Mouse (Mus musculus) CH12.LX (cell line): ENCODE data around the gene Sox10. TPM values are rescaled to one million over a fixed set of nuclear protein-coding genes. Genes with fewer than 3 reads are reported as not detected.

Experiments
- DNase-seq: peaks from one replicate; pipeline ENCODE4 v3.0.0-alpha.2; 2013; ENCODE audit errors: extremely low read depth
- H3K27ac ChIP-seq: 2 replicates; pipeline ENCODE4 v1.5.1; 2012; ENCODE audit warnings: low read depth, mild to moderate bottlenecking, control low read depth, moderate library complexity; ENCODE audit not compliant: insufficient read depth
- H3K27me3 ChIP-seq: replicated peaks from 2 replicates; pipeline ENCODE3; 2012; ENCODE audit warnings: inconsistent platforms
- H3K36me3 ChIP-seq, 2 experiments: replicated peaks in 1 of 2; 2 replicates each; pipeline versions ENCODE3 to v1.6.1; 2012; ENCODE audit warnings: inconsistent platforms in 1 of 2, low read length in 1 of 2, mild to moderate bottlenecking in 1 of 2, mixed read lengths in 1 of 2, moderate library complexity in 1 of 2; ENCODE audit not compliant: control insufficient read depth in 1 of 2, insufficient read depth in 1 of 2
- H3K4me1 ChIP-seq, 2 experiments: 2 replicates each; pipeline ENCODE4 v1.6.1; 2012; ENCODE audit warnings: inconsistent platforms in 1 of 2, moderate library complexity in 1 of 2; ENCODE audit not compliant: insufficient read depth in 2 of 2, control insufficient read depth in 1 of 2
- H3K4me2 ChIP-seq: 2 replicates; pipeline ENCODE4 v1.6.1; 2012; ENCODE audit warnings: low read depth, mild to moderate bottlenecking, control low read depth; ENCODE audit not compliant: poor library complexity, insufficient read depth, severe bottlenecking
- H3K4me3 ChIP-seq, 3 experiments: fragments of 150-350 bp in 1 of 3; sonication (generic) in 1 of 3; replicated peaks in 1 of 3; 2 replicates each; pipeline versions ENCODE3 to v1.5.1; 2011 to 2012; ENCODE audit warnings: low read depth in 2 of 3, low read length in 2 of 3, mild to moderate bottlenecking in 2 of 3, moderate library complexity in 2 of 3, control low read depth in 1 of 3, improper control_type of control experiment in 1 of 3, inconsistent platforms in 1 of 3, mixed read lengths in 1 of 3; ENCODE audit not compliant: poor library complexity in 1 of 3
- H3K79me2 ChIP-seq: replicated peaks from 2 replicates; pipeline ENCODE4 v1.6.1; 2012; ENCODE audit warnings: mild to moderate bottlenecking, moderate library complexity; ENCODE audit not compliant: control insufficient read depth, poor library complexity, insufficient read depth, severe bottlenecking; ENCODE audit errors: extremely low read depth
- H3K9ac ChIP-seq: 2 replicates; pipeline ENCODE4 v1.6.1; 2012; ENCODE audit warnings: low read depth, mild to moderate bottlenecking, control low read depth, moderate library complexity; ENCODE audit not compliant: insufficient read depth
- H3K9me3 ChIP-seq: replicated peaks from 2 replicates; pipeline ENCODE3; 2012; ENCODE audit warnings: low read length, inconsistent platforms, mixed read lengths
- CHD1 ChIP-seq: IDR thresholded peaks from 2 replicates; pipeline ENCODE4 v1.6.1; 2012; ENCODE audit warnings: low read depth, low read length, improper control_type of control experiment, inconsistent platforms
- CHD2 ChIP-seq: IDR thresholded peaks from 2 replicates; pipeline ENCODE4 v1.6.1; 2011; ENCODE audit warnings: low read length, improper control_type of control experiment
- CTCF ChIP-seq, 2 experiments: IDR thresholded peaks in 1 of 2; conservative IDR thresholded peaks in 1 of 2; 2 replicates each; pipeline ENCODE4 v1.5.1; 2011 to 2012; ENCODE audit warnings: low read depth in 2 of 2, low read length in 2 of 2, improper control_type of control experiment in 1 of 2, inconsistent platforms in 1 of 2, mild to moderate bottlenecking in 1 of 2, moderate library complexity in 1 of 2
- E2F4 ChIP-seq: IDR thresholded peaks from 2 replicates; pipeline ENCODE4 v1.6.1; 2011; ENCODE audit warnings: low read depth, low read length, improper control_type of control experiment; ENCODE audit not compliant: insufficient replicate concordance
- ELF1 ChIP-seq: IDR thresholded peaks from 2 replicates; pipeline ENCODE4 v1.6.1; 2014; ENCODE audit warnings: low read depth, mild to moderate bottlenecking, inconsistent platforms, low read length, improper control_type of control experiment
- EP300 ChIP-seq: IDR thresholded peaks from 2 replicates; pipeline ENCODE4 v1.6.1; 2011; ENCODE audit warnings: low read length, improper control_type of control experiment
- IRF4 ChIP-seq: IDR thresholded peaks from 2 replicates; pipeline ENCODE4 v1.6.1; 2014; ENCODE audit warnings: low read depth, mild to moderate bottlenecking, inconsistent platforms, low read length, improper control_type of control experiment
- JUND ChIP-seq: conservative IDR thresholded peaks from 2 replicates; pipeline ENCODE4 v1.6.1; 2011; ENCODE audit warnings: low read depth, low read length, improper control_type of control experiment
- MAX ChIP-seq: IDR thresholded peaks from 2 replicates; pipeline ENCODE4 v1.6.1; 2011; ENCODE audit warnings: low read length, improper control_type of control experiment
- MXI1 ChIP-seq: IDR thresholded peaks from 2 replicates; pipeline ENCODE4 v1.6.1; 2011; ENCODE audit warnings: mild to moderate bottlenecking, low read depth, low read length, improper control_type of control experiment
- RCOR1 ChIP-seq: conservative IDR thresholded peaks from 2 replicates; pipeline ENCODE4 v1.6.1; 2012; ENCODE audit warnings: low read depth, mild to moderate bottlenecking, inconsistent platforms, low read length, improper control_type of control experiment
- SIN3A ChIP-seq: IDR thresholded peaks from 2 replicates; pipeline ENCODE4 v1.6.1; 2012; ENCODE audit warnings: low read length, improper control_type of control experiment, inconsistent platforms
- TCF12 ChIP-seq: IDR thresholded peaks from 2 replicates; pipeline ENCODE4 v1.6.1; 2014; ENCODE audit warnings: low read depth, mild to moderate bottlenecking, inconsistent platforms, low read length, improper control_type of control experiment
- USF1 ChIP-seq: IDR thresholded peaks from 2 replicates; pipeline ENCODE4 v1.6.1; 2014; ENCODE audit warnings: low read depth, mild to moderate bottlenecking, inconsistent platforms, low read length, improper control_type of control experiment
- ZKSCAN1 ChIP-seq: IDR thresholded peaks from 2 replicates; pipeline ENCODE4 v1.6.1; 2012; ENCODE audit warnings: low read depth, inconsistent platforms, low read length, improper control_type of control experiment, borderline replicate concordance
- ZNF384 ChIP-seq: IDR thresholded peaks from 2 replicates; pipeline ENCODE4 v1.6.1; 2012; ENCODE audit warnings: low read depth, low read length, improper control_type of control experiment, inconsistent platforms
- dilution Hi-C: fragments of 300-500 bp; cut with MboI; formaldehyde crosslinking; loops from 2 replicates; pipeline ENCODE4 v1.14.3; 2020; ENCODE audit warnings: low sequenced_read_pairs; ENCODE audit not compliant: extremely low pct_unique_long_range_greater_than_20kb, extremely low pct_ligation_motif_present
- in situ Hi-C: fragments of 300-500 bp; cut with MboI; formaldehyde crosslinking; loops from 3 replicates; pipeline ENCODE4 v1.14.3; 2019; ENCODE audit warnings: low sequenced_read_pairs, low pct_ligation_motif_present, low pct_unique_long_range_greater_than_20kb, mixed read lengths
- polyA plus RNA-seq: library from polyadenylated mRNA; unstranded; fragments of >175 nt; gene quantifications from 2 replicates; pipeline ENCODE4 v1.2.1, GENCODE M21; 2012; ENCODE audit warnings: low read depth; ENCODE audit not compliant: insufficient read length
- total RNA-seq, 2 experiments: library from RNA; depleted of rRNA; stranded (reverse); fragments of 300-350 nt in 1 of 2; fragments of >200 nt in 1 of 2; gene quantifications; 2 replicates each; pipeline ENCODE4 v1.2.3; 2012 to 2014

Gene Sox10
- total and polyA plus RNA-seq, 3 experiments, result 0.08 TPM; not detected in 2

DNA sequence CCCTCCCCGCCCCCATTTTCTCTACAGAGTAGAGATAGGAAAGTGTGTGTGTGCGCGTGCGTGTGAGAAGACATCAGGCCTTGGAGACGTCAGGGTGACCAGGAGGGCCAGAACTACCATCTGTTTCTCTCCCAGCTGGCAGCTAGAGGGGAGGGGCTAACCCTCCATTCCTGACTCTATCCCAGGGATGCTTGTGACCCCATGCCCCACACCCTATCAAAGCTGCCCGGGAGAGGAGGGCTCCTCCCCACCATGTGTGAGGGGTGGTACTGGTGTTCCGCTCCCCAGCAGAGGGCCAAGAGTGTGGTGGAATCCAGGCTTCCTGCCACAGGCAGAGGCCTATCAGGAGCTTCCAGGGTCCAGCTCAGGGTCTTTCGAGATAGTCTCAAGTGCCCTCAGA is 1.7 kb upstream of the Sox10 start:
- no peak for DNase-seq
- H3K4me1 ChIP-seq, result peaks cover 0 to 6% of the 10 kb centered on the region in 2 experiments; a peak in 1 of 4 replicates
- no peak overlapping the region for H3K4me3 ChIP-seq
- no peak overlapping the region for H3K4me2 ChIP-seq
- no peaks in the 10 kb centered on the region for H3K9me3 ChIP-seq
- peaks cover 88% of the 10 kb centered on the region for H3K27me3 ChIP-seq
- no peak overlapping the region for H3K9ac ChIP-seq
- H3K79me2 ChIP-seq, result no peaks in the 10 kb centered on the region
- no peaks in the 10 kb centered on the region for H3K36me3 ChIP-seq
- in situ Hi-C loops, result no loop called here
- TF ChIP-seq CHD2, result no peak
- TF ChIP-seq JUND, result no peak
- no peak for TF ChIP-seq SIN3A
- TF ChIP-seq EP300, result no peak
- no peak for TF ChIP-seq ZNF384
- TF ChIP-seq IRF4, result no peak
- no peak for TF ChIP-seq TCF12
- TF ChIP-seq ELF1, result no peak
- no peak for TF ChIP-seq MXI1
- no peak for TF ChIP-seq ZKSCAN1
- TF ChIP-seq, all 38 proteins: peak for 0
- dilution Hi-C loops, result no loop called here
- no peak overlapping the region for H3K27ac ChIP-seq

DNA sequence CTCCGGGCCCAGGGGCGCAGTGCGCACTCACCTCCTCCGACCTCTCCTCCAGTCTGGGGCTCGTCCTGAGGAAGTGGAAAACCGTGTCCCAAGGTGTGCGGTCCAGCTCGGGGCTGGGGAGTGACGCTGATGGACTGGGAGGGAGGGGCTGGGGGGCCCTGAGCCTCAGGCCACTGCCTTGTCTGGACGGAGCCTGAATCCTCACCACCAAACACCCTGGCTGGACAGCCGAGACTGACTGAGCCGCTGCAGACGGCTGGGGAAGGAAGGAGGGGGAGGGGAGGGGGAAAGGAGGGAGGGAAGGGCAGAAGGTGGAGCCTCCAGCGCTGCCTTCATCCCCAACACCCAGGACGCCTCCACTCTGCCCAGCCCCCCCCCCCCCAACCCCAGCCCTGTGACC is 789 bp downstream of the Sox10 start:
- no peak overlapping the region for H3K4me2 ChIP-seq
- no peaks in the 10 kb centered on the region for H3K36me3 ChIP-seq
- in situ Hi-C loops, result no loop called here
- TF ChIP-seq E2F4, result no peak
- TF ChIP-seq, all 38 proteins: peak for 0
- H3K27ac ChIP-seq, result no peak overlapping the region
- dilution Hi-C loops, result no loop called here
- no peaks in the 10 kb centered on the region for H3K4me1 ChIP-seq
- no peaks in the 10 kb centered on the region for H3K9me3 ChIP-seq
- no peaks in the 10 kb centered on the region for H3K79me2 ChIP-seq
- no peak overlapping the region for H3K9ac ChIP-seq
- peaks cover 90% of the 10 kb centered on the region for H3K27me3 ChIP-seq
- no peak for DNase-seq
- no peak overlapping the region for H3K4me3 ChIP-seq

- H3K36me3 ChIP-seq, result no peaks in the 10 kb centered on the region
- no peak overlapping the region for H3K4me2 ChIP-seq
- TF ChIP-seq MAX (no peak), CHD1 (no peak), ZKSCAN1 (no peak), CTCF (conservative IDR thresholded peaks at IDR 0.05 in 1 of 2, IDR thresholded peaks at IDR 0.05 in 1 of 2; ENCODE audit: low read depth in 2 of 2, low read length in 2 of 2) (peak in 1 of 2 experiments; percentile 15; a peak in 1 of 4 replicates), RCOR1 (no peak), USF1 (no peak)
- TF ChIP-seq, all 38 proteins: peak for 1
- Histone ChIP-seq H3K9me3 (no peaks in the 10 kb centered on the region), H3K9ac (no peak overlapping the region), H3K27ac (no peak overlapping the region), H3K4me1 (no peaks in the 10 kb centered on the region), H3K27me3 (peaks cover 90% of the 10 kb centered on the region), H3K4me3 (no peak overlapping the region), H3K79me2 (no peaks in the 10 kb centered on the region)
- no peak for DNase-seq
- in situ Hi-C loops (no loop called here), dilution Hi-C loops (no loop called here)
These were observed 2.2 kb downstream of the Sox10 start for GRCm38 (mm10) chr15:79162822-79163221.
